Mouse (Mus musculus) liver, embryonic 14.5 days (tissue): ENCODE results near the gene Acox1. TPM values are rescaled to one million over a fixed set of nuclear protein-coding genes. Genes with fewer than 3 reads are reported as not detected.

Experiments
- ATAC-seq: fragments of 200-750 bp; cut with Nextera tagmentation; 2 replicates; pipeline ENCODE4 v1.8.0; 2017; ENCODE audit warnings: moderate number of reproducible peaks, mild to moderate bottlenecking, moderate library complexity; ENCODE audit not compliant: insufficient read depth
- DNase-seq, 3 experiments: peaks; one replicate each; pipeline ENCODE4 v3.0.0-alpha.2; 2012 to 2013; ENCODE audit warnings: low read depth in 3 of 3, low spot score in 3 of 3
- H3K27ac ChIP-seq: fragments of 300-500 bp; sonication (generic); 2 replicates; pipeline ENCODE4 v1.5.1; 2014; ENCODE audit warnings: moderate library complexity, mild to moderate bottlenecking, control low read depth, inconsistent platforms
- H3K27me3 ChIP-seq: fragments of 300-500 bp; sonication (generic); 2 replicates; pipeline ENCODE4 v1.6.1; 2014; ENCODE audit warnings: mild to moderate bottlenecking, low read length, moderate library complexity; ENCODE audit not compliant: control insufficient read depth, insufficient read depth
- H3K36me3 ChIP-seq: fragments of 300-500 bp; sonication (generic); replicated peaks from 2 replicates; pipeline ENCODE4 v1.6.1; 2014; ENCODE audit warnings: low read depth; ENCODE audit not compliant: control insufficient read depth, insufficient read depth
- H3K4me1 ChIP-seq, 2 experiments: fragments of 200-500 bp in 1 of 2; fragments of 300-500 bp in 1 of 2; sonication (generic) in 1 of 2; replicated peaks; 2 replicates each; pipeline ENCODE4 v1.6.1; 2012 to 2014; ENCODE audit warnings: antibody characterized with exemption in 1 of 2, inconsistent platforms in 1 of 2, low read length in 1 of 2; ENCODE audit not compliant: control insufficient read depth in 2 of 2, insufficient read depth in 2 of 2
- H3K4me2 ChIP-seq: fragments of 300-500 bp; sonication (generic); 2 replicates; pipeline ENCODE4 v1.6.1; 2014; ENCODE audit warnings: low read depth, mild to moderate bottlenecking, control low read depth, moderate library complexity
- H3K4me3 ChIP-seq, 2 experiments: fragments of 200-500 bp in 1 of 2; fragments of 300-500 bp in 1 of 2; sonication (generic) in 1 of 2; 2 replicates each; pipeline ENCODE4 v1.5.1; 2012 to 2014; ENCODE audit warnings: low read depth in 2 of 2, low read length in 2 of 2, mild to moderate bottlenecking in 2 of 2, control low read depth in 1 of 2, inconsistent platforms in 1 of 2, moderate library complexity in 1 of 2; ENCODE audit not compliant: insufficient read depth in 1 of 2
- H3K9ac ChIP-seq: fragments of 300-500 bp; sonication (generic); replicated peaks from 2 replicates; pipeline ENCODE4 v1.6.1; 2014; ENCODE audit warnings: mild to moderate bottlenecking, control low read depth, moderate library complexity
- H3K9me3 ChIP-seq: fragments of 300-500 bp; sonication (generic); 2 replicates; pipeline ENCODE4 v1.6.1; 2016; ENCODE audit warnings: low read length, mixed read lengths; ENCODE audit not compliant: control insufficient read depth
- CTCF ChIP-seq: IDR thresholded peaks from 2 replicates; pipeline ENCODE4 v1.5.1; 2016; ENCODE audit warnings: antibody characterized with exemption, low read depth, control low read depth
- EP300 ChIP-seq: IDR thresholded peaks from 2 replicates; pipeline ENCODE4 v1.6.1; 2016; ENCODE audit warnings: antibody characterized with exemption, low read depth
- WGBS: fragments of 180-500 bp; shearing (Covaris S2); extraction: QIAGEN DNeasy Blood & Tissue Kit; methylation state at CpG from one replicate; pipeline ENCODE4 v1.1.7; 2014; ENCODE audit not compliant: insufficient replicate concordance; 5-methylcytosine and 5-hydroxymethylcytosine counted together
- polyA plus RNA-seq, 2 experiments: library from polyadenylated mRNA; depleted of rRNA in 1 of 2; stranded (reverse) in 1 of 2; unstranded in 1 of 2; fragments of >200 nt; fragmentation: Nextera tagmentation in 1 of 2; extraction: Ambion mirVana in 1 of 2; gene quantifications; 2 replicates each; pipeline versions ENCODE4 v1.2.1 to v1.2.3; 2012 to 2014

Gene Acox1
- polyA plus RNA-seq, 2 experiments, result 14.8 to 16.6 TPM

DNA sequence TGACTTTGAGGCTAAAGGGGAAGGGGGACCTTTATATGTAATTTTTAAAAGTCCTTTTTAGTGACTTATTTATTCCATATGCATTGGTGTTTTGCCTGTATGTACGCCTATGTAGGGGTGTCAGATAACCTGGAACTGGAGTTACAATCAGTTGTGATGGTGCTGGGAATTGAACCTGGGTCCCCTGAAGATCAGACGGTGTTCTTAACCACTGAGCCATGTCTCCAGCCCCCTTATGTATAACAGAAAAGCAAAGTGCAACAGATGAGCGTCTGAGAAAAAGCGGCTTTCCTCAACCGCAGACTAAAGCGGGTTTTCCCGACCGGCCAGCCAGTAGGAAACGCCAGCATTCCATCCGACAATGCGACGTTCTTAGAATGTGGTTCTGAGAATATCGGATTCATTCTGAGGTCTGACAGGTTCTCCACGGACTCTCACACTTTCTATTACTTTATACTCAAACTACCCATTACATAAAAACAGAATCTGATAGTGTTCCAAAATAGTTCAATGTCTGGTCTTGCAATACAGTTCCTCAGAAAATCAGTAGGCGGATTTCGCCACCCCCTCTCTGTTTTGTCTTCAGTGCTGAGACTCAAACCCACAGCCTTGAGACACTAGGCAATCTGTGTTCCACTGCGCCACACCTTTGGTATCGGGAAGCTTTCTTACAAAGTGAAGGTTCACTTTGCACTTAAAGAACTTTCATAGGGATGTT is 1.8 kb downstream of the Acox1 start:
- ATAC-seq, result no peak
- 89% methylated on average over 18 of the region's 18 CpGs for WGBS
- peak overlapping the region in 1 of 2 experiments; percentile 68; a peak in 3 of 4 replicates for H3K4me3 ChIP-seq

GRCm38 (mm10) chr11:116196336-116196735 is 2.5 kb downstream of the Acox1 start:
- no peaks in the 10 kb centered on the region for H3K27me3 ChIP-seq
- no peak overlapping the region for H3K4me3 ChIP-seq
- DNase-seq (no peak), ATAC-seq (no peak)
- 72% methylated on average over 3 of the region's 3 CpGs for WGBS
- no peaks in the 10 kb centered on the region for H3K9me3 ChIP-seq
- H3K9ac ChIP-seq, result no peak overlapping the region
- TF ChIP-seq CTCF (no peak), EP300 (no peak)
- no peak overlapping the region; the same call in 1 of the 2 replicates for H3K27ac ChIP-seq
- H3K4me1 ChIP-seq, result peaks cover 17 to 24% of the 10 kb centered on the region in 2 experiments
- no peaks in the 10 kb centered on the region; the same call in 1 of the 2 replicates for H3K36me3 ChIP-seq
- H3K4me2 ChIP-seq, result no peak overlapping the region

More for the DNA sequence above, 1.8 kb downstream of the Acox1 start:
- Histone ChIP-seq H3K4me1 (peaks cover 17 to 24% of the 10 kb centered on the region in 2 experiments), H3K9ac (no peak overlapping the region; the same call in 1 of the 2 replicates), H3K4me2 (peak overlapping the region; percentile 90), H3K36me3 (no peaks in the 10 kb centered on the region; the same call in 1 of the 2 replicates), H3K9me3 (no peaks in the 10 kb centered on the region), H3K27ac (no peak overlapping the region), H3K27me3 (no peaks in the 10 kb centered on the region)
- no peak for DNase-seq
- no peak for TF ChIP-seq CTCF

DNA sequence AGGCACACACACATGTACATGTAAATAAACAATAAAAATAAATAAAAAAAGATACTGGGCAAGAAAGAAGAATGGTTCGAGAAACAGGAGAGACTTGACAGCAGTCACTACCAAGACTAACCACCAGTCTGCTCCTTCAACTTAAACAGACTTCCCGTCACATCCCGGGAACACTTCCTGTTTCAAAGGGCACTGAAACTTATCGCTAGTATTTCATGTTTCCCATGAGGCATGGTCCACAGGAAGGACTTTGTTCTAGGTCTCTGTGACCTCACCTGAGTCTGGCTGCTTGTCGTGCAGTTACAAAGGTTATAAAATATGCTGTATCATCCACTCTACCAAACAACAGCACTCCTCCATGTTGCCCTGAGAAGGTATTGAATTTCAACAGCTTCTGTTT is 3.6 kb downstream of the Acox1 start:
- H3K4me2 ChIP-seq, result peak overlapping the region; percentile 42
- H3K36me3 ChIP-seq, result no peaks in the 10 kb centered on the region; the same call in 1 of the 2 replicates
- peak overlapping the region; percentile 1; the same call in 1 of the 2 replicates for H3K9ac ChIP-seq
- peak overlapping the region; percentile 58 for H3K27ac ChIP-seq
- no peaks in the 10 kb centered on the region for H3K27me3 ChIP-seq
- peak; percentile 17; the same call in 1 of the 2 replicates for TF ChIP-seq EP300
- TF ChIP-seq CTCF, result peak; percentile 30; the same call in 1 of the 2 replicates
- DNase-seq, result peak in 2 of 3 experiments; percentile 23 to 24
- ATAC-seq, result no peak
- H3K4me3 ChIP-seq, result no peak overlapping the region; a peak in 1 of 4 replicates
- peaks cover 17 to 24% of the 10 kb centered on the region in 2 experiments for H3K4me1 ChIP-seq
- 8% methylated on average over 5 of the region's 5 CpGs for WGBS
- H3K9me3 ChIP-seq, result no peaks in the 10 kb centered on the region

GRCm38 (mm10) chr11:116194619-116195018 is 4.2 kb downstream of the Acox1 start:
- Histone ChIP-seq H3K4me1 (peaks cover 16 to 22% of the 10 kb centered on the region in 2 experiments), H3K36me3 (no peaks in the 10 kb centered on the region; the same call in 1 of the 2 replicates), H3K9me3 (no peaks in the 10 kb centered on the region), H3K9ac (peak overlapping the region; percentile 1; the same call in 1 of the 2 replicates), H3K27ac (no peak overlapping the region; the same call in 1 of the 2 replicates), H3K4me3 (no peak overlapping the region), H3K27me3 (no peaks in the 10 kb centered on the region), H3K4me2 (peak overlapping the region; percentile 42)
- no peak for TF ChIP-seq CTCF
- no peak for TF ChIP-seq EP300
- 38% methylated on average over 8 of the region's 8 CpGs for WGBS
- ATAC-seq (no peak), DNase-seq (no peak)

- DNase-seq, result no peak
- no peak overlapping the region for H3K4me2 ChIP-seq
- TF ChIP-seq EP300 (no peak), CTCF (no peak)
- H3K4me3 ChIP-seq, result no peak overlapping the region
- H3K9ac ChIP-seq, result no peak overlapping the region
- ATAC-seq, result no peak
- 65% methylated on average over 11 of the region's 11 CpGs for WGBS
- no peaks in the 10 kb centered on the region for H3K27me3 ChIP-seq
- peaks cover 3% of the 10 kb centered on the region for H3K36me3 ChIP-seq
- no peaks in the 10 kb centered on the region for H3K9me3 ChIP-seq
- H3K27ac ChIP-seq, result no peak overlapping the region
- no peaks in the 10 kb centered on the region for H3K4me1 ChIP-seq
Measured at GRCm38 (mm10) chr11:116187226-116187930, 11.5 kb downstream of the Acox1 start.
